Mouse (Mus musculus) kidney, adult 18-20 months (tissue): ENCODE data around the gene Sec16a.
A peak's percentile ranks its signal among the peaks of the same experiment; 100 is the strongest.

Experiments used
- DNase-seq: peaks from one replicate; pipeline ENCODE4 v3.0.0; 2021

Sec16a gene

GRCm38 (mm10) chr2:26444946-26445665, at the start of gene Sec16a:
Sec16a (minus strand) TSS chr2:26445216.
- peak; percentile 100 for DNase-seq

- no peak for DNase-seq
Measured at GRCm38 (mm10) chr2:26494396-26494795, 49.4 kb upstream of the Sec16a start.

GRCm38 (mm10) chr2:26493021-26493781, 48.2 kb upstream of the Sec16a start:
- DNase-seq: peak; percentile 46

- no peak for DNase-seq
Measured at GRCm38 (mm10) chr2:26490760-26491301, 45.8 kb upstream of the Sec16a start.

- DNase-seq: no peak
Measured at GRCm38 (mm10) chr2:26488535-26489135, 43.6 kb upstream of the Sec16a start.

GRCm38 (mm10) chr2:26487322-26488021, 42.5 kb upstream of the Sec16a start:
- no peak for DNase-seq

GRCm38 (mm10) chr2:26486835-26487321, 41.9 kb upstream of the Sec16a start:
- DNase-seq: no peak

- DNase-seq: no peak
Measured at GRCm38 (mm10) chr2:26486264-26486810, 41.3 kb upstream of the Sec16a start.

- no peak for DNase-seq
Measured at GRCm38 (mm10) chr2:26485710-26486109, 40.7 kb upstream of the Sec16a start.

- no peak for DNase-seq
Measured at GRCm38 (mm10) chr2:26485278-26485677, 40.3 kb upstream of the Sec16a start.

- DNase-seq: no peak
Measured at GRCm38 (mm10) chr2:26484169-26484568, 39.2 kb upstream of the Sec16a start.

- DNase-seq: no peak
Measured at GRCm38 (mm10) chr2:26483230-26483869, 38.3 kb upstream of the Sec16a start.

GRCm38 (mm10) chr2:26482824-26483223, 37.8 kb upstream of the Sec16a start:
- DNase-seq: no peak

- peak; percentile 91 for DNase-seq
Measured at GRCm38 (mm10) chr2:26481724-26482495, 36.9 kb upstream of the Sec16a start.

- DNase-seq: no peak
Measured at GRCm38 (mm10) chr2:26480911-26481310, 35.9 kb upstream of the Sec16a start.

- DNase-seq: no peak
Measured at GRCm38 (mm10) chr2:26478685-26479205, 33.7 kb upstream of the Sec16a start.

GRCm38 (mm10) chr2:26477911-26478310, 32.9 kb upstream of the Sec16a start:
- no peak for DNase-seq

- DNase-seq: no peak
Measured at GRCm38 (mm10) chr2:26475505-26476430, 30.8 kb upstream of the Sec16a start.

- DNase-seq: peak; percentile 65
Measured at GRCm38 (mm10) chr2:26474789-26475504, 29.9 kb upstream of the Sec16a start.
